Mouse (Mus musculus): Measurements from ENCODE around the gene Aarsd1. TPM values are rescaled to one million over a fixed set of nuclear protein-coding genes. Genes with fewer than 3 reads are reported as not detected.
"Not testable (repeated sequence)": the region's sequence is repeated elsewhere in the genome, so short reads cannot be mapped to it uniquely, and the experiment has no call there.

Gene Aarsd1
- 31.0 and 35.3 TPM in 2 replicates for polyA plus RNA-seq (2015; fragmentation: Nextera tagmentation; extraction: Ambion mirVana)

DNA sequence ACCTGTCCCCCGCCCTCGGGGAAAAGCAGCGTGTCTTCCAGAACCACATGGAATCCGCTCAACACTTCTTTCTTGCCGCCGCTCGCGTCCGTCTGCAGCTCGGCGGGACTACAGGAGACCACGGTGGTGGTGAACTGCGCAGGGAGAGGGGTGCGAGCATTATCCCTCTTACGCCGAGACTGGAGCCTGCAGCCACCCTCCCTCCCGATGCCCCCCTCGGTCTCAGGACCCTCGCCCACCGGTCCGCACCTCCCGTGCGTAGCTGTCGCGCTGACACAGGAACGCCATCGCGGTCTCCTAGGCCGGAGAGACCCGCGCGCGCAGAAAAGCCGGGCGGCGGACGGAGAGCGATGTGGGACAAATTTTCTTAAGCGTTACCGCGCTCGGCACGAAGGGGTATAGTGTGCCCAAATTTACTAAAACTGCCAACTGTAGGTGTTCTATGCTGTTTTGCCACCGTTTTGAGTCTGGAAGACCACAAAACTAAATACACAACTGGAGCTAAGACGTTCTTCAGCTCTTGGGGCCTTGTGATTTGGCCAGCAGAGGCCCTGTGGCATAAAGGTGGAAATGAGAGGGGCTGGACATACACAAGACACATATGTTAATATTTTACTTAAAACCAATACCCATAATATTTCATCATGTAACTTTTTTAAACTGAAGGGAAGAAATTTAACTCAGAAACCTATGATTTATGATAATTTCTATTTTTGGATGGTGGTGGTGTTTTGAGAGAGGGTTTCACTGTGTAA is at the start of gene Aarsd1:
Gene Aarsd1, minus strand, starts transcription at position 515 of the 755 bp plus-strand sequence.
- H3K9me3 ChIP-seq (replicated peaks; ENCODE audit: control insufficient read depth, low read length), result no peaks in the 10 kb centered on the region
- ATAC-seq (ENCODE audit: low read depth), result peak; percentile 78
- H3K4me1 ChIP-seq (ENCODE audit: control insufficient read depth, low read depth, low read length), result peaks cover 8% of the 10 kb centered on the region
- under 1% methylated on average over 45 of the region's 45 CpGs for WGBS (ENCODE audit: insufficient replicate concordance)
- peak within 1 kb of the TSS; percentile 88 for H3K4me3 ChIP-seq (ENCODE audit: low read depth, low read length)
- H3K27ac ChIP-seq (ENCODE audit: low read length), result peak within 1 kb of the TSS; percentile 32; the same call in 1 of the 2 replicates
- H3K36me3 ChIP-seq (ENCODE audit: control insufficient read depth, insufficient read depth), result peaks cover 3% of the 10 kb centered on the region; the same call in 1 of the 2 replicates
- H3K9ac ChIP-seq (ENCODE audit: low read depth, low read length), result peak within 1 kb of the TSS; percentile 84
- peak within 1 kb of the TSS; percentile 85 for H3K4me2 ChIP-seq (ENCODE audit: low read depth, low read length)
- no peaks in the 10 kb centered on the region for H3K27me3 ChIP-seq (ENCODE audit: control insufficient read depth, insufficient read depth, low read depth, low read length)

DNA sequence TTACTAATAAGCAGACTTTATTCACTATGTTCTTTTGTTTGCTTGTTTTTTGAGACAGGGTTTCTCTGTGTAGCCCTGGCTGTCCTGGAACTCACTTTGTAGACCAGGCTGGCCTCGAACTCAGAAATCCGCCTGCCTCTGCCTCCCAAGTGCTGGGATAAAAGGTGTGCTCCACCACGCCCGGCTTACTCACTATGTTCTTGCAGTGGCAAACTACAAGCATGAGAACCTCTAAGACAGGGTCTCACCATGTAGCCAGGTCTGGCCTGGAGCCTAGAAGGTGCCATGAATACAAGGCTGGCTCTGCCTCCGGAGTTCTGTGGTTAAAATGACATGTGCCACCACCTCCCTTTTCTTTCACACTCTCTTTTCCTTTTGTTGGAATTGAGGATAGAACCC is 49.1 kb upstream of the Aarsd1 start:
- Histone ChIP-seq H3K4me3 (ENCODE audit: low read depth, low read length) (peak overlapping the region; percentile 70), H3K4me1 (ENCODE audit: control insufficient read depth, low read depth, low read length) (peaks cover 56% of the 10 kb centered on the region), H3K4me2 (ENCODE audit: low read depth, low read length) (peak overlapping the region; percentile 84), H3K27me3 (ENCODE audit: control insufficient read depth, insufficient read depth, low read depth, low read length) (peaks cover 54% of the 10 kb centered on the region)
- ATAC-seq (ENCODE audit: low read depth); H3K9ac ChIP-seq (ENCODE audit: low read depth, low read length); H3K9me3 ChIP-seq (replicated peaks; ENCODE audit: control insufficient read depth, low read length); H3K36me3 ChIP-seq (ENCODE audit: control insufficient read depth, insufficient read depth); H3K27ac ChIP-seq (ENCODE audit: low read length): not testable (repeated sequence)
- 47% methylated on average over 5 of the region's 5 CpGs for WGBS (ENCODE audit: insufficient replicate concordance)

DNA sequence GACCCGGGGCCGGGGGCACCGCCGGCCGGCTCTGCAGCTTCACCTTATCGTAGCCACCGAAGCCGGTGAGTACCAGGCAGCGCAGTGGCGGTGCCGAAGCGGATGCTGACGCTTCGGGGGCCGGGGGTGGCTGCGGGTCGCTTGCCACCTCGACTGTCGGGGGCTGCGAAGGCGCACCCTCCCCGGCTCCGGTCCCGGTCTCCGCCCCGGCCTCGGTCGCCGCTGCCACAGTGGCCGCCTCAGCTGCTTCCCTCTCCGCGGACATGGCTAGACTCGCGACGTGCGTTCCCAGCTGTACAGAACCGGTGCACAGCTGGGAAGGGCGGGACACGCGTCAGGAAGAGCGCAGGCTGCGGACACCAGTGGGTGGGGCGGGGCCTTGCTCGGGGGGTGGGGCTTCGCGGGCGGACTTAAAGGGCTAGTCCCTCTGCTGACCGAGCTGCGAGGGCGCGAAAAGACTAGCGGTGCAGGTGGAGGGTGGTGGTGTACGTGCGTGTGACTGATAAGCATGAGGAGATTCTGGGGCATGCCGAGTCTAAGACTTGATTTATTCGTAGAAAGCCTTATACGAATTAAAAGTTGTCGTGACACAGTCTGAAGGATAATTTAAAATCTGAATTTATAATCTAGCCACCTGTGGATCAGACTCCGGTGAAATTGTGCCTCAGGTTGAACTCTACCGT is 48.6 kb upstream of the Aarsd1 start, which contains the start of gene Vat1:
Gene Vat1, minus strand, starts transcription at position 362 of the 683 bp plus-strand sequence.
- Histone ChIP-seq H3K4me1 (ENCODE audit: control insufficient read depth, low read depth, low read length) (peaks cover 56% of the 10 kb centered on the region), H3K9me3 (replicated peaks; ENCODE audit: control insufficient read depth, low read length) (no peaks in the 10 kb centered on the region), H3K4me3 (ENCODE audit: low read depth, low read length) (peak within 1 kb of the TSS; percentile 70), H3K4me2 (ENCODE audit: low read depth, low read length) (peak within 1 kb of the TSS; percentile 84), H3K27ac (ENCODE audit: low read length) (peak within 1 kb of the TSS; percentile 33), H3K36me3 (ENCODE audit: control insufficient read depth, insufficient read depth) (no peaks in the 10 kb centered on the region), H3K9ac (ENCODE audit: low read depth, low read length) (peak within 1 kb of the TSS; percentile 61), H3K27me3 (ENCODE audit: control insufficient read depth, insufficient read depth, low read depth, low read length) (peaks cover 50% of the 10 kb centered on the region)
- WGBS (ENCODE audit: insufficient replicate concordance), result under 1% methylated on average over 60 of the region's 60 CpGs
- peak; percentile 67 for ATAC-seq (ENCODE audit: low read depth)

DNA sequence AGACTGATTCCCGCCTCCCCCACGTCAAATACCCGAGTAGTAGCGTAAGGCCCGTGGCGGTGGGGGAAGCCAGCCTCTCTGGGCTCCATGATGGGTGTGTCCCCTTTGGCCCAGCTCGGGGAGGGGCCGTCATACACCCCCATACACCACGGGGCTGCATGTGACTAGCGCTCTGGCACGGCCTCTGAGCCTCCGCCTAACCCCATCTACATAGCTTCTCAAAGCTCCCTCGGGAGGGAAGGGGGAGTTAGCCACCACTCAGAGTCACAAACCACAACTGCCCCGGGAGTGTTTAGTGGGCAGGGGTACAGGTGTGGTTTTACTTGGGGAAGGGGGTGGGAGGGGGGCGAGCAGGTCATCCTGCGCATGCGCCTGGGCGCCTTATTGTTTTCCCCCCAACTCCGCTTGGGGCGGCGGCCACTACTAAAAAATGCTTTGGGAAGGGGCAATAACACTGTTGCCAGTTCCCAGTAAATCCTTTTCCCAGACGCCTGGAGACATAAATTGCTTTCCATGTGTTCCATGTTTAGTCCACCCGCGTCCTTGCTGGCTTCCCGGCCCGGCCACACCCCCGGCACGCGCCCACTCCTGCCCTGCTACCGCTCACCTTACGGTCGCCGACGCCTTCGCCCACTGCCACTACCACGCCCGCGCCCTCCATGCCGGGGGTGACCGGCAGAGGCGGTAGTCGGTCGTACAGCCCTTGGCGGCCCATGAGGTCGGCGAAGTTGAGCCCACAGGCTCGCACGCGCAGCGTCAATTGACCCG is 47.9 kb upstream of the Aarsd1 start:
- peak; percentile 14 for ATAC-seq (ENCODE audit: low read depth)
- under 1% methylated on average over 51 of the region's 51 CpGs for WGBS (ENCODE audit: insufficient replicate concordance)
- H3K4me1 ChIP-seq (ENCODE audit: control insufficient read depth, low read depth, low read length), result peaks cover 56% of the 10 kb centered on the region
- peak overlapping the region; percentile 61 for H3K9ac ChIP-seq (ENCODE audit: low read depth, low read length)
- H3K4me3 ChIP-seq (ENCODE audit: low read depth, low read length), result peak overlapping the region; percentile 70
- peak overlapping the region; percentile 33 for H3K27ac ChIP-seq (ENCODE audit: low read length)
- no peaks in the 10 kb centered on the region for H3K9me3 ChIP-seq (replicated peaks; ENCODE audit: control insufficient read depth, low read length)
- no peaks in the 10 kb centered on the region for H3K36me3 ChIP-seq (ENCODE audit: control insufficient read depth, insufficient read depth)
- H3K27me3 ChIP-seq (ENCODE audit: control insufficient read depth, insufficient read depth, low read depth, low read length), result peaks cover 50% of the 10 kb centered on the region
- peak overlapping the region; percentile 84 for H3K4me2 ChIP-seq (ENCODE audit: low read depth, low read length)

DNA sequence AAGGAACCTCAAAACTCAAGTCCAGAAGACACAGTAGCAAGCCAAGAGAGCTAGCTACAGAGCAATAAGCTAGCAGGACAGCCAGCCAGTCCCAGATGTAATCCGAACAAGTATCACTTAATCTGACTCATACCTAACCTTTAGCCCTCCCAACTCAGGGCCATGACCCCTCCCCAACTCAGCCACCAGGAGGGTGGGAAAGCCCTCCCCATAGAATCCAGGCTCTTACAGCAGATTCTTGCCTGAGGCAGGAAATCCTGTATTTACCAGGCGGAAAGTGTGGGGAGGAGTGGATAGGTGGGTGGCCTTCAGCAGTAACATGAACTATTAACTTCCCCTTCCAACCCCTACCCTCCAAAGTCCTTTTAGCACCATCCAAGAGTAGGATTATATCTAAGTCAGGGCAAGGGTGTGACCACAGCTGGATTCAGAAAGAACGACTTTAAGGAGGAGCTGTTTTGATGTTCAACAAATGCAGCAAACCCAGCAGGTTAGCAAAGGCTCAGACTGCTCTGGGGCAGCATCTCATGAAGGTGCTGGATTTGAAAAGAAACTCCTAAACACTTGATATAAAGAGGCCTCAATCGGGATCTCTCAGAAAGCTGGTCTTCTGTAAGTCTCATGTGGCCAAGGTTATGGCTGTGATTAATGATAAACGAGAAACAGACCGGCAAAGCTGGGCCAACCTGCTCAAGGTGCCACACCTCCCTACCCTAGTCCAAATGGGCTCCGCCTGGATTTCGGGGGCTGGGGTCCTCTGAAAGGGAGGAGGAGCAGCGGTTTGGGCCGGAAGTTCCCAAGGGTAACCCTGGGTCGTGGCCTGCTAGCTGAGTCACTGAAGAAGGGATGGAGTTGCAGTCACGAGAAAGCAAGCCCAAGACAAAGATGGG is 47.0 kb upstream of the Aarsd1 start, which contains the start of gene Rnd2:
Gene Rnd2, plus strand, starts transcription at position 789 of the 890 bp plus-strand sequence.
- Histone ChIP-seq H3K9ac (ENCODE audit: low read depth, low read length) (peak within 1 kb of the TSS; percentile 61), H3K9me3 (replicated peaks; ENCODE audit: control insufficient read depth, low read length) (no peaks in the 10 kb centered on the region), H3K4me2 (ENCODE audit: low read depth, low read length) (peak within 1 kb of the TSS; percentile 84), H3K4me1 (ENCODE audit: control insufficient read depth, low read depth, low read length) (peaks cover 56% of the 10 kb centered on the region), H3K4me3 (ENCODE audit: low read depth, low read length) (peak within 1 kb of the TSS; percentile 70), H3K36me3 (ENCODE audit: control insufficient read depth, insufficient read depth) (no peaks in the 10 kb centered on the region), H3K27ac (ENCODE audit: low read length) (peak within 1 kb of the TSS; percentile 33), H3K27me3 (ENCODE audit: control insufficient read depth, insufficient read depth, low read depth, low read length) (peaks cover 50% of the 10 kb centered on the region)
- WGBS (ENCODE audit: insufficient replicate concordance), result 8% methylated on average over 12 of the region's 12 CpGs
- ATAC-seq (ENCODE audit: low read depth), result no peak

DNA sequence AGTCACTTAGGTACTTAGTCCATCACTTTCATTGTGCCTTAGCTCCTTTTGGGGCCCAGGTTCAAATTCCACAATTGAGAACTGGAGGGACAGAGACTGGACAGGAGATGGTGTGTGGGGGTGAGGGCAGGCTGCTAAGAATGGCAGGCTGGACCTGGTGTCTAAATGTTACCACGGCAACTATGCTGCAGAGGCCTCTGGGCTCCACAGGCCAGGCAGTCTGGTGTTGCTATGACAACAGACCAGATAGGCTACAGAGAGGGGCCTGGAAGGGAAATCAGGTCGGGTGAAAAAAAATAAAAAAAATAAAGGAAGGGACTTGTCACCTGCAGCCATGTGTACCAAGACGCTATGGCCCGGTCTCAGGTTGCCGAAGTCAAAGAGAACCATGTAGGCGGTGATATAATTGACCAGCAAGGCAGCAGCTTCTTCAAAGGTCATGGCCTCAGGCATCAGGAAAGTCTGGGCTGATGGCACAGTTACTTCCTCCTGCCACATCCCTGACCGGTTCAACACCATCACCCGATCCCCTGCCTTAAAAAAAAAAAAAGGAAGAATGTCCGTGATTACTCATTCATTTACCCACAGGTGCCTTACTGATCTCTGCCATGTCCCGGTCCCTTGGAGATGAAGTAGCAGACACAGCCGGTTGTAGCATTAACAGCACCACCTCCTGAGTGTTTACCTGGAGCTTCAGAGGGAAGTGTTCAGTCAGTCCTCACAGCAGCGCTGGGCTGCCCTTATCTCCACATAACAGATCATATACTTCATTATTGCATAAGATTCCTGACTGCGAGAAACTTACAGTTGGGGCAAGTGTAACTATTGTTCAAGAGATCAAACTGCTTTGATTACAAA is 45.4 kb upstream of the Aarsd1 start:
- H3K27me3 ChIP-seq (ENCODE audit: control insufficient read depth, insufficient read depth, low read depth, low read length), result peaks cover 36% of the 10 kb centered on the region
- peak overlapping the region; percentile 21; the same call in 1 of the 2 replicates for H3K9ac ChIP-seq (ENCODE audit: low read depth, low read length)
- no peak overlapping the region for H3K4me2 ChIP-seq (ENCODE audit: low read depth, low read length)
- ATAC-seq (ENCODE audit: low read depth), result no peak
- H3K4me1 ChIP-seq (ENCODE audit: control insufficient read depth, low read depth, low read length), result peaks cover 50% of the 10 kb centered on the region
- no peaks in the 10 kb centered on the region for H3K36me3 ChIP-seq (ENCODE audit: control insufficient read depth, insufficient read depth)
- H3K9me3 ChIP-seq (replicated peaks; ENCODE audit: control insufficient read depth, low read length), result no peaks in the 10 kb centered on the region
- H3K27ac ChIP-seq (ENCODE audit: low read length), result no peak overlapping the region
- no peak overlapping the region for H3K4me3 ChIP-seq (ENCODE audit: low read depth, low read length)
- WGBS (ENCODE audit: insufficient replicate concordance), result 23% methylated on average over 13 of the region's 13 CpGs

DNA sequence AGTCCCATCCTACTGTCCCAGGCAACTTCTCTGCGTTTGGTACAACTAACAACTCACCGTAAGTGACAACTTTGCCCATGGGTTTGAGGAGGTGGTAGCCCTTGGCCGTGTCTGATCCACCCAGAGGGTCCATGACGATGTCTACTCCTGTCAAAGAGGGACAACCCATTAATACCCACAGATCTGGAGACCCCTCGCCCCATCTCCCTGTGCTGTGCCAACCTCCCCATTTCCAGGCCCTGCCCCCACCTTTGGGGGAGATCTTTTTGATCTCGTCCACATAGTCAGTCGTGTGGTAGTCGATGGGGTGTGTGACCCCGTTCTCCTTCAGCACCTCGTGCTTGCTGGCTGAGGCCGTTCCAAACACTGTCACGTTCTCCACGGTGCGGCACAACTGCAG is 44.7 kb upstream of the Aarsd1 start:
- H3K9ac ChIP-seq (ENCODE audit: low read depth, low read length), result no peak overlapping the region
- no peak overlapping the region for H3K4me3 ChIP-seq (ENCODE audit: low read depth, low read length)
- H3K27me3 ChIP-seq (ENCODE audit: control insufficient read depth, insufficient read depth, low read depth, low read length), result peaks cover 29% of the 10 kb centered on the region
- H3K36me3 ChIP-seq (ENCODE audit: control insufficient read depth, insufficient read depth), result no peaks in the 10 kb centered on the region; the same call in 1 of the 2 replicates
- no peaks in the 10 kb centered on the region for H3K9me3 ChIP-seq (replicated peaks; ENCODE audit: control insufficient read depth, low read length)
- H3K4me2 ChIP-seq (ENCODE audit: low read depth, low read length), result no peak overlapping the region
- H3K4me1 ChIP-seq (ENCODE audit: control insufficient read depth, low read depth, low read length), result peaks cover 45% of the 10 kb centered on the region
- H3K27ac ChIP-seq (ENCODE audit: low read length), result no peak overlapping the region
- WGBS (ENCODE audit: insufficient replicate concordance), result 76% methylated on average over 14 of the region's 14 CpGs
- ATAC-seq (ENCODE audit: low read depth), result no peak
